Mouse (Mus musculus): ENCODE results near the gene Rps7. TPM values are rescaled to one million over a fixed set of nuclear protein-coding genes. Genes with fewer than 3 reads are reported as not detected.
A peak's percentile ranks its signal among the peaks of the same experiment; 100 is the strongest.

Rps7 gene
- 380 and 394 TPM in 2 replicates for polyA plus RNA-seq (2012; rRNA removed)

DNA sequence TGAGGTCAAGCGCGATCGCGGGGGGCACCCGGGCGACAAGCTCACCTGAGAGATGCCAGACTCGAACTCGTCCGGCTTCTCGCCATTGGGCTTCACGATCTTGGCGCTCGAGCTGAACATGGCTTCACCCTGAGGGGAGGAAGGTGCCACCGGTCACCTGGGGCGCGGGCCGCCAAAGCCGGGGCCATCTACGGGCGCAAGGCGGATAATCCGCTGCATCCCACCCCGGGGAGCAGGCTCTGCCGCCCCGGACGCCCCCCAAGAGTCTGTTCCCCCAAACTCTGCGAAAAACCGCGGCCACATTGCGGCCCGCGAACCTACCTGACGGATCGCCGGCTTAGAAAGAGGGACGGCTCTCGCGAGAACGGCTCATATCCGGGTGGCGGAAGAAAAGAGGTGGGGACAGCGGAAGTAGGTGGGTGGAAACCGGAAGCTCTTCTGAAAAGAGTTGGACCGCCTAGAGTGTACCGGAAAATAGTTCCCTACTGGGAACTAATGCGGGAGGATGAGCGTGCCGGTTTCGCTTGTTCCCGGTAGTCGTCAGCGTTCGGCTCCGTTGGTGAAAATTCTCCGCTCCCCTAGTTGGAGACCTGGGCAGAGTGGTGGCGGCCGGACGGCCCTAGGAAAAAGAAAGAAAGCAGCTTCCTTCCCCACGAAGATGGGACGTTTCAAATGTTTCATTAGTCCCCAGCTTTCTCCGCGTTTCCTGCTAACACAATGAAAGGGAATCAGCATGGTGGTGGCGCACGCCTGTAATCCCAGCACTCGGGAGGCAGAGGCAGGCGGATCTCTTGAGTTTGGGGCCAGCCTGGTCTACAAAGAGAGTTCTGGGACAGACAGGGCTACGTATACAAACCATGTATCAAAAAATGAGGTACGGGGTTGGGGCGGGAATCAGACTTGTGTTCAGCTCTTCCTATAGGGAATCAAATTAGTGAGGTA, at the start of gene Rps7:
Gene Rps7, minus strand, starts transcription at position 419 of the 942 bp plus-strand sequence.
- peak; percentile 86 to 96 for DNase-seq (ENCODE audit: extremely low spot score in 1 of 2, low spot score in 1 of 2)

DNA sequence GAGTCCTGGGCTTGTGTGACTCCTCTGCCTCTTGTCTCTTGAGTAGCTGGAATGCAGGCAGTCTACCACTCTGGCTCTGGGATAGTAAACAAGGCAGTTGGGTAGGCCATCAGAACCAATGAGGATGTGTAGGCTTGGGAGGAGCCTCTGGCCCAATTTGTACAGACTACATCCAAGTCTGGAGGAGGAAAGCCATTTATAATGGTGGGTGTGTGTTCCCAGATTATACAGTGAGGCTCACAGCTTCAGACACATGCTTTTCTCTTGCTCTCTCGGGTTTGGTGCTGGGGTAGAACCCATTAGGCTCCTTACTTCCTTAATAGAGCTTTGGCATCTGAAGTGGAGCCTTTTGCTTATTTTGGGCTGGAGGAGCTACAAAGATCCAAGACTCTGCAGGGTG, 48.9 kb upstream of the Rps7 start:
- DNase-seq (ENCODE audit: extremely low spot score in 1 of 2, low spot score in 1 of 2): no peak

- DNase-seq (ENCODE audit: extremely low spot score in 1 of 2, low spot score in 1 of 2): no peak
Measured at GRCm38 (mm10) chr12:28675925-28676209, 40.1 kb upstream of the Rps7 start.

- DNase-seq (ENCODE audit: extremely low spot score in 1 of 2, low spot score in 1 of 2): peak; percentile 69 to 87
Measured at GRCm38 (mm10) chr12:28675121-28675924, 39.6 kb upstream of the Rps7 start, which contains the start of gene Adi1. Adi1 (plus strand) TSS chr12:28675231.

- DNase-seq (ENCODE audit: extremely low spot score in 1 of 2, low spot score in 1 of 2): no peak
Measured at GRCm38 (mm10) chr12:28674038-28674720, 38.4 kb upstream of the Rps7 start.

DNA sequence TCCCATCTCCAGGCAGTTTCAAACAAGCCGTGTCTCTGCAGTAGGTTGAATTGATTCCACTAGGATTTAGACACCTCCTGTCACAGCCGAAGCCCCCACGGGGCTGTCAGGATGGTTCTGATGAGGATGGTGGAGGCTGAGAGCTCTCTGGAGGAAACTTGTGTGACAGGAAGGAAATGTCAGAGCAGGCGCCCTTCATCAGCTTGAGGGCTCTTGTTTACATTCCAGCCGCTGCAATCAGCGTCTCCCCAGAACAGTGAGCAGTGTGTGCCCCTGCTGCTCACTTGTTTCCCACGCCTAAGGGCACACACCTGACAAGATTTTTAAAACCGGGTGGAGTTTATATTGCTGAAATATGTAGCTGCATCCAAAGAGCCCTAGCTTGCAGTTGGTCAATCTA, 31.5 kb upstream of the Rps7 start:
- DNase-seq (ENCODE audit: extremely low spot score in 1 of 2, low spot score in 1 of 2): no peak

- DNase-seq (ENCODE audit: extremely low spot score in 1 of 2, low spot score in 1 of 2): no peak
Measured at GRCm38 (mm10) chr12:28666734-28667133, 31.0 kb upstream of the Rps7 start.

GRCm38 (mm10) chr12:28662628-28663027, 26.9 kb upstream of the Rps7 start:
- no peak for DNase-seq (ENCODE audit: extremely low spot score in 1 of 2, low spot score in 1 of 2)

DNA sequence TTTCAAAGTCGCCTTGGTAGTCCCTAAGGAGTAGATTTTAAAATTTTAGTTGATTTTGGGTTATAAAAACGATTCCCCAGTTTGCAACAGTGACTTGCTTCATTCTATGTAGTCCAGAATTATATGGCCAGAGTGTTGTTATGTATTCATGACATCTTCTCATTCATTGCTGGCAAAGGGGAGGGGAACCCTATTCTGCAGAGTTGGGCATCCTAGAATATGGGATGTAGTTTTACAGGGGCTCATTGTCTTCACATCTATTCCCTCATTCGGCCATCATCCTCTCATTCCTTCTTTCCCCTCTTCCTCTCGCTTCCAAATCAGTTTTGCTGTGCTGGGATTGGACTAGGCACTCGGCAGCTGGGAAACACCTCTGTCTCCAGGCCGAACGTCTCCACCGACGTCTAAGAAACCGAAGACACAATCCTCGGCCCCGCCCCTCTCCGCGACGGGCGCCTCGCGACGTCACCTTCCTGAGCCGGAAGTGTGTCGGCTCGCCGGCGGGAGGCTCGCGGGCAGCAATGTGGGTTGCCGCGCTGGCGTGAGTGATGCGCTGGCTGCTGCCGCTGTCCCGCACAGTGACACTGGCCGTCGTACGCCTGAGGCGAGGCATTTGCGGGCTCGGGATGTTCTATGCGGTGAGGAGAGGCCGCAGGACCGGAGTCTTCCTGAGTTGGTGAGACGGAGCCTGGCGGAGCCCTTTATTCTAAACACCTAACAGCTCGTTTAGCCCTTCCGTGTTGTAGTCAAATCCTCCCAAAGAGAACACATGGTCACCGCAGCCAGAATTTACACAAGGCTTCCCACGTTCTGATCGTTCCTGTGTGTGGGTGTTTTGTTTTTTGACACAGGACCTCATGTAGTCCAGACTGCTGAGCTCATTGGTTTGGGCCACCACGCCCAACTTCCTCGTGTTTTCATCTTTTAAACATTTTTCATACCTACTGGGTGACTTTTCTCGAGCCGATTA, 13.7 kb upstream of the Rps7 start, which contains the start of gene Rnaseh1:
Gene Rnaseh1, plus strand, starts transcription at position 462 of the 970 bp plus-strand sequence.
- peak; percentile 78 to 93 for DNase-seq (ENCODE audit: extremely low spot score in 1 of 2, low spot score in 1 of 2)

GRCm38 (mm10) chr12:28638778-28639177, 3.0 kb upstream of the Rps7 start:
- no peak for DNase-seq (ENCODE audit: extremely low spot score in 1 of 2, low spot score in 1 of 2)

- no peak for DNase-seq (ENCODE audit: extremely low spot score in 1 of 2, low spot score in 1 of 2)
Measured at GRCm38 (mm10) chr12:28636543-28636942, 790 bp upstream of the Rps7 start.

- no peak for DNase-seq (ENCODE audit: extremely low spot score in 1 of 2, low spot score in 1 of 2)
Measured at GRCm38 (mm10) chr12:28635058-28635534, 657 bp downstream of the Rps7 start.

DNA sequence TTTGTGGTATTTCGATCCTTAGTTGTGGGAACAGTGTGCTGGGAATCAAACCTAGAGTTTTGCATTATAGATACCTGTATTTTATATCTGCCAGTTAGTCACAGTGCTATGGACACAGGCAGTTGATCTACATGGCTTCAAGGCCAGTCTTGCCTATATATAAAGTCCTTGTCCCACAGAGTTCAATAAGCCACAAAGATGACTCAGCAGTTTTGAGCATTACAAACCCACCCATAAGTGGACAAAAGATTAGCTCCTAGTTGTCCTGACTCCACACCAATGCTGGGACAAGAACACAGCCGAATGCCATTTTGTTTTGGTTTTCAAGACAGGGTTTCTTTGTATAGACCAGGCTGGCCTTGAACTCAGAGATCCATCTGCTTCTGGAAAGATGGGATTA, 7.3 kb downstream of the Rps7 start:
- DNase-seq (ENCODE audit: extremely low spot score in 1 of 2, low spot score in 1 of 2): no peak

DNA sequence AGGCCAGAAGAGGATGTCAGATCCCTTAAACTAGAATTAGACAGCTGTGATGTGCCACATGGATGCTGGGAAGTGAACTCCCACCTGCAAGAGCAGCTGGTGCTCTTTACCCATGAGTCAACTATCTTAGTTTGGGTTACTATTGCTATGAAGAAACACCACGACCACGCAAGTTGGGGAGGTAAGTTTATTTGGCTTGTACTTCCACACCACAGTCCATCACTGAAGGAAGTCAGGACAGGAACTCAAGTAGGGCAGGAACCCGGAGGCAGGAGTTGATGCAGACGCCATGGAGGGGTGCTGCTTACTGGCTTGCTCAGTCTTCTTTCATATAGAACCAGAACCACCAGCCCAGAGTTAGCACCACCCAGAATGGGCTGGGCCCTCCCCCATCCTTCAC, 8.7 kb downstream of the Rps7 start:
- no peak for DNase-seq (ENCODE audit: extremely low spot score in 1 of 2, low spot score in 1 of 2)

GRCm38 (mm10) chr12:28625407-28625806, 10.3 kb downstream of the Rps7 start:
- no peak for DNase-seq (ENCODE audit: extremely low spot score in 1 of 2, low spot score in 1 of 2)

DNA sequence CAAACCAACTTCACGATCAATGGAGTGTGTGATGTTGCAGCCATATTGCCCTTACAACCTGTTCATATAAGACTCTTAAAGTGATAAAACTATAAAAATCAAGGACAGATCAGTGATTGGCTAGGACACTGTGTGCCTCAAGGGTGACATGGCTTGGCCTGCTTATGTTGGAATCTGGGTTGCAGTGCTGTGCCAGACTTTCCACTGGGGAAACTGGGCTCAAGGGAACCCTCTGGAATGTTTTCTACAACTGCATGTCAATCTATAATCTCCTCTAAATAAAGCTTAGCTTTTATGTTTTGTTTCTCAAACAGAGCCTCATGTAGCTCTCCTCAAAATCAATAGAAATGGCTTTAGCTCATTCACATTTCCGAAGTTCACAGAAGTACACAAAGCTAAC, 11.5 kb downstream of the Rps7 start:
- DNase-seq (ENCODE audit: extremely low spot score in 1 of 2, low spot score in 1 of 2): no peak

DNA sequence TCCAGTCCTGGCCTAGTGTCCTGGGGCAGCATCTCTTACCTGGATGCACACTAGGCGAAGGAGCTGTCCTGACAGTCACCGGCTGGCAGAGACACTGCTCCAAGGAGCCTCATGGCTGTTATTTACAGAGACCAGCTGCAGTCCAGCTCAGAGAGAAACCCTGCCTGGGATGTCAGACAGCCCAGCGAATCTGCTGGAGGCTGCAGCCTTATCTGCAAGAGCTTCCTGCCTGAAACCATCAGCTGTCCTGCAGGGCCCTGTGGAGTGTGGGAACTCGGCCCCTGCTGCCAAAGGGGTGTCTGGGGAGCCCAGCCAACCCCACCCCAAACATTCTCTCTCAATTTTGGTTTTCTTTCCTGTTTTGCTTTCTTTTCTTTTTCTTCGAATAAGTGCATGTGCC, 12.6 kb downstream of the Rps7 start, which contains the start of gene Colec11:
Gene Colec11, minus strand, starts transcription at position 183 of the 400 bp plus-strand sequence.
- no peak for DNase-seq (ENCODE audit: extremely low spot score in 1 of 2, low spot score in 1 of 2)

DNA sequence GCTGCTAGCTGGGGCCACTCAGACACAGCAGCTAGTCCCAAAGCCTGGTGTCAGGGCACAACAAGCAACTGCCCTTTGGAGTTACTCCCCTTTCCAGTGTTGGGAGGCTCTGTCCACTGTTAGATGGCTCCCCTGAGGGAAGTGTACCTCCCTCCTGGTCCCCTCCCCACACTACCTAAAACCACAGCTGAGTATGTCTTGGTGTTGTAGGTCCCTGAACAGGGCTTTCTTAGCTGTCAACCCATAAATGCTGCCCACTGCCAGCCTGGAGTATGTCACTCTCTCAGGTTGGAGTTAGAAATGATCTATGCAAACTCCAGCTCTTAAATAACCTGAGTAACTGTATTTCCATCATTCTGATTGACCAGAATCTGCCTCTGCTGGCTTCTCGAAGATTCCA, 13.1 kb downstream of the Rps7 start:
- DNase-seq (ENCODE audit: extremely low spot score in 1 of 2, low spot score in 1 of 2): no peak

DNA sequence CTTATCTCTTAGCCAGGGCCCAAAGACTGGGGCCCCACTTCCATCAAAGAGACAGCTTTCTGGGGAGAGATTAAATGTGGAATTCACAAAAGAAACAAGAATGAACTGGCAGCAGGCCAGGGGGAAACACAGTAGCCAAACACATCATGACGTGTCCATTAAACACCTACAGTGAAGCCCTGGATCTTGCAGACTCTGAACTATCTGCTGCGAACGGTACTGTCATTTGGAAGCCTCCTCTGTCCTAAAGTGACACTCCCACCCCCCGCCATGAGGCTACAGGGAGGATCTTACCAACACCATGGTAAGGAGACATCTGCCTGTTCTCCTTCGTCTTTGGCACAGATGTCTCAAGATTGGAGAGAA, 13.6 kb downstream of the Rps7 start:
- peak in 1 of 2 experiments; percentile 55 for DNase-seq (ENCODE audit: extremely low spot score in 1 of 2, low spot score in 1 of 2)

Measured in frontal cortex, adult 2 months (tissue).